Mouse (Mus musculus) midbrain, embryonic 12.5 days (tissue): Measurements from ENCODE around the gene Tspan9. TPM values are rescaled to one million over a fixed set of nuclear protein-coding genes. Genes with fewer than 3 reads are reported as not detected.
A peak's percentile ranks its signal among the peaks of the same experiment; 100 is the strongest.

ENCODE experiments used
- ATAC-seq: fragments of 200-750 bp; cut with Nextera tagmentation; 2 replicates; pipeline ENCODE4 v1.8.0; 2017; ENCODE audit warnings: low read depth, moderate TSS enrichment, moderate library complexity; ENCODE audit not compliant: low FRiP score
- H3K27ac ChIP-seq: fragments of 300-500 bp; sonication (generic); replicated peaks from 2 replicates; pipeline ENCODE4 v1.5.1; 2016; ENCODE audit warnings: mild to moderate bottlenecking
- H3K27me3 ChIP-seq: fragments of 300-500 bp; sonication (generic); 2 replicates; pipeline ENCODE4 v1.6.1; 2016; ENCODE audit warnings: mild to moderate bottlenecking
- H3K36me3 ChIP-seq: fragments of 300-500 bp; sonication (generic); 2 replicates; pipeline ENCODE4 v1.6.1; 2016
- H3K4me1 ChIP-seq: fragments of 300-500 bp; sonication (generic); 2 replicates; pipeline ENCODE4 v1.6.1; 2016
- H3K4me2 ChIP-seq: fragments of 300-500 bp; sonication (generic); replicated peaks from 2 replicates; pipeline ENCODE4 v1.6.1; 2016; ENCODE audit warnings: mild to moderate bottlenecking, moderate library complexity
- H3K4me3 ChIP-seq: fragments of 300-500 bp; sonication (generic); 2 replicates; pipeline ENCODE4 v1.5.1; 2016; ENCODE audit warnings: mild to moderate bottlenecking
- H3K9ac ChIP-seq: fragments of 300-500 bp; sonication (generic); replicated peaks from 2 replicates; pipeline ENCODE4 v1.6.1; 2016; ENCODE audit warnings: mild to moderate bottlenecking, moderate library complexity
- H3K9me3 ChIP-seq: fragments of 300-500 bp; sonication (generic); 2 replicates; pipeline ENCODE4 v1.6.1; 2016; ENCODE audit warnings: mild to moderate bottlenecking
- WGBS: fragments of 180-500 bp; shearing (Covaris S2); methylation state at CpG from one replicate; pipeline ENCODE4 v1.1.7; 2016; 5-methylcytosine and 5-hydroxymethylcytosine counted together
- polyA plus RNA-seq: library from polyadenylated mRNA; unstranded; fragments of >200 nt; fragmentation: Nextera tagmentation; extraction: Ambion mirVana; gene quantifications from 2 replicates; pipeline ENCODE4 v1.2.1, GENCODE M21; 2016

Tspan9 gene
- polyA plus RNA-seq, 1 experiment from 2014 or later, result 39.0 TPM

DNA sequence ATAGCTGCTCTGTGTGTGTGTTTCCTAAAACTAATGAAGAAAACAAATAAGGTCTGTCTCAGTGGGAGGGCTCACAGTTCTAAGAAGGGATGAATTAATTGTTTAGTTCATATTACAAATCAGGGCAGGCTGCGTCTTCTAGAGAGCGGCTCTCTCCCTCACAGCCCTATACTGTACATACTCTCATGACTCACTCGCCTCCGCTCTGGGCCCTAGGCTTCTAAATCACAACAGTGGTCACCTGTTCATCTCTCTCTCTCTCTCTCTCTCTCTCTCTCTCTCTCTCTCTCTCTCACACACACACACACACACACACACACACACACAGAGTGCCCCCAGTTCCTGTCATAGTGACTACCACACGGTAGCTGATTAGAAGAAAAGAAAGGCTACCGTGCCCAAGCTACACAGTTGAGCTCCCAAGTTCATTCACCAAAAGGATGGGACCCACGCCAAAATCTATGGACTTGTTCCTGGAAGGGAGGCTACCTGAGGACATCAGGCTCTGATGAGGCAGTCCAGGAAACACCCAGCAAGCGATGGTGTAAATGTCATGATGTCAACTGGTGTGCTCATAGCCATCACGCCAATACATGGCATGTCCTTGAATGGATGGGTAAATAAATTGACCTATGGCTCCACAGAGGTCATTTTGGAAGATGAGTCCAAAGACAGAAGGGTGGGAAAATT lies 104.2 kb downstream of the Tspan9 start:
- ATAC-seq, result no peak
- peaks cover 39% of the 10 kb centered on the region for H3K4me1 ChIP-seq
- H3K9ac ChIP-seq, result no peak overlapping the region
- H3K36me3 ChIP-seq, result no peaks in the 10 kb centered on the region
- H3K4me3 ChIP-seq, result no peak overlapping the region
- no peaks in the 10 kb centered on the region for H3K9me3 ChIP-seq
- no peak overlapping the region for H3K4me2 ChIP-seq
- no peak overlapping the region for H3K27ac ChIP-seq
- H3K27me3 ChIP-seq, result peaks cover 34% of the 10 kb centered on the region
- WGBS, result 88% methylated on average over 9 of the region's 9 CpGs

DNA sequence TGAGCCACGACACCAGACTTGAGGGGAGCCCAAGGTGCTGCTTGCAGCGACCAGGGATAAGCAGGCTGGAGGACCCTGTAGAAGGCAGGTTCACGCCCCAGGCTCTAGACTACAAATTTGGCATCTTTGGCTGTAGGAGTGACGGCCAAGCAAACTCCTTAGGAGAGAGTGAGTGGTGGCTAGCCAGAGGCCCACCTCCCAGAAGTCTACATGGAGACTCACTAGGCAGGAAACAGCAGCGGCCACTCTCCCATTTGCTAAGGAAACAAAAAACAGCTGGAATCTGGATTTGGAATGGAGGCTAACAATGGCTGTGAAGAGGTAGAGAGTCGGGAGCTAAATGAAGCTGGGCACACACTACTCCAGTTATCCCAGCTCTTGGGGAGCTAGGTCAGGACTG lies 104.8 kb downstream of the Tspan9 start:
- Histone ChIP-seq H3K4me1 (peaks cover 43% of the 10 kb centered on the region), H3K27ac (no peak overlapping the region)
- no peak for ATAC-seq

DNA sequence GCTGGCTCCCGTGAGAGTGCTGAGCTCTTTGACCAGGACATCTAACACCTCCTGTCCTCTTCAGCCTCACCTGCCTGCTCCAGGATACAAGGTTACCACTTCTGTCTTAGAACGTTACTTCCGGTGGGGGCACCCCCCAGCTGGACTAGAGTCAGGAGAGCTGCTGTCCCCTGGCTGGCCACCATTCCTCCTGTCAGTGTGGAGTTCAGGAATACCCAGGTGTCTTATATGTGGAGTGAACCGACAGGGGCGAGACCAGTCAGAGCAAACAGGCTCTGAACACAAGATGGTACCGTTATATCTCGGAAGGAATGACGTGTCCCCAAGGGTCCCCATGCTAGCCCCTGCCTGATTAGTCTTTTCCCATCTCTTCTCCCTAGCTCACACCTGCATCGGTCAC lies 106.8 kb downstream of the Tspan9 start:
- peaks cover 55% of the 10 kb centered on the region for H3K27me3 ChIP-seq
- no peaks in the 10 kb centered on the region for H3K9me3 ChIP-seq
- peaks cover 41% of the 10 kb centered on the region for H3K4me1 ChIP-seq
- no peak overlapping the region for H3K4me2 ChIP-seq
- H3K4me3 ChIP-seq, result no peak overlapping the region
- H3K27ac ChIP-seq, result no peak overlapping the region
- WGBS, result 81% methylated on average over 9 of the region's 9 CpGs
- ATAC-seq, result no peak
- H3K9ac ChIP-seq, result no peak overlapping the region
- no peaks in the 10 kb centered on the region for H3K36me3 ChIP-seq

More for the DNA sequence above, 104.8 kb downstream of the Tspan9 start:
- H3K4me2 ChIP-seq, result no peak overlapping the region
- no peaks in the 10 kb centered on the region for H3K36me3 ChIP-seq
- no peak overlapping the region for H3K9ac ChIP-seq
- 46% methylated on average over 6 of the region's 6 CpGs for WGBS
- no peaks in the 10 kb centered on the region for H3K9me3 ChIP-seq
- H3K27me3 ChIP-seq, result peaks cover 41% of the 10 kb centered on the region
- H3K4me3 ChIP-seq, result no peak overlapping the region

DNA sequence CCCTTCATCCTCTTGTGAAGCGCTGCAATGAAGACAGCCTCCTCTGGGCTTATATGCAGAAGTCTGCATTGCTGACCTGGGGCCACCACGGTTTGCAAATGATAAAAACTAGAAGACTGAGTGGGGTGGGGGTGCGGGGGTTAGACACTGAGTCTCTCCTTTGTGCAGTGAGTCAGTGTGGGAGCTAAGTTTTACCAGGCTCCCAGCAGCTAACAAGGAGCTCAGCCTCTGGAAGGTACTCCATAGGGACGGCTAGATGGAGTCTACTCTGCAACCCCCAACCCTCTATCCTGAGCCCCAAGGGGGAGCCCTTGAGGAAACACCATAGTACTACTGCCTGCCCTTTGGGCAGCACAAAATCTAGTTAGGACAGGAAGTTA lies 107.5 kb downstream of the Tspan9 start:
- Histone ChIP-seq H3K27ac (no peak overlapping the region), H3K4me2 (peak overlapping the region; percentile 96), H3K27me3 (peaks cover 57% of the 10 kb centered on the region), H3K4me1 (peaks cover 41% of the 10 kb centered on the region), H3K4me3 (peak overlapping the region; percentile 56), H3K9me3 (no peaks in the 10 kb centered on the region), H3K9ac (no peak overlapping the region), H3K36me3 (no peaks in the 10 kb centered on the region)
- WGBS, result 8% methylated on average over 4 of the region's 4 CpGs
- ATAC-seq, result peak; percentile 13; the same call in 1 of the 2 replicates

DNA sequence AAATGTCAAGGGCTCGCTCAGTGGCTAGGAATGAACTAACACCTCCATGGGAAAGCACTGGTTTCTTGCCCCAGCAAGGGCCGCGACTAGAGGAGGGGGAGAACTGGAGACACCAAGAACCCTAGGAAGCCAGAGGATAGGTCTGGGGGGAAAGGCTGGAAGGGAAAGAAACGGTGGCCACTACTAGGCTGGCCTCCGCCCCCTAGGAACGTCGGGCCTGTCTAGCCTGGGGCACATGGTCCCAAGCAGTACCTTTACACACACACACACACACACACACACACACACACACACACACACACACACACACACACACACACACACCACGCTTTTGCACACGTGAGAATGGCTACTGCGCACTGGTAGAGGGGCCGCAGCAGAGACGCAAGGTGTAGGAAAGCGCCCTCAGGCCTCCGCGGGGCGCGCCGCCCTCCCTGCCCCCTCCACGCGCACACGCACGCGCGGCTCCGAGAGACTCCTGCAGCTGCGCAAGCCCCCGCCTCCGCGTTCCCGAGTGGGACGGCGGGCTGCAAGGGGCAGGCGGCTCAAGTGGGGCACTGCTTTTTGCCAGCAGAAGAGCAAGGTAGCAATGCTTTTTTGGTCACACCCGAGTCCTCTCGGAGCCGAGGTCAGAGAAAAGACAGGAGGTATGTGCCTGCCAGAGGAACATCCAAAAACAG lies 108.0 kb downstream of the Tspan9 start:
- peak overlapping the region; percentile 96 for H3K4me2 ChIP-seq

DNA sequence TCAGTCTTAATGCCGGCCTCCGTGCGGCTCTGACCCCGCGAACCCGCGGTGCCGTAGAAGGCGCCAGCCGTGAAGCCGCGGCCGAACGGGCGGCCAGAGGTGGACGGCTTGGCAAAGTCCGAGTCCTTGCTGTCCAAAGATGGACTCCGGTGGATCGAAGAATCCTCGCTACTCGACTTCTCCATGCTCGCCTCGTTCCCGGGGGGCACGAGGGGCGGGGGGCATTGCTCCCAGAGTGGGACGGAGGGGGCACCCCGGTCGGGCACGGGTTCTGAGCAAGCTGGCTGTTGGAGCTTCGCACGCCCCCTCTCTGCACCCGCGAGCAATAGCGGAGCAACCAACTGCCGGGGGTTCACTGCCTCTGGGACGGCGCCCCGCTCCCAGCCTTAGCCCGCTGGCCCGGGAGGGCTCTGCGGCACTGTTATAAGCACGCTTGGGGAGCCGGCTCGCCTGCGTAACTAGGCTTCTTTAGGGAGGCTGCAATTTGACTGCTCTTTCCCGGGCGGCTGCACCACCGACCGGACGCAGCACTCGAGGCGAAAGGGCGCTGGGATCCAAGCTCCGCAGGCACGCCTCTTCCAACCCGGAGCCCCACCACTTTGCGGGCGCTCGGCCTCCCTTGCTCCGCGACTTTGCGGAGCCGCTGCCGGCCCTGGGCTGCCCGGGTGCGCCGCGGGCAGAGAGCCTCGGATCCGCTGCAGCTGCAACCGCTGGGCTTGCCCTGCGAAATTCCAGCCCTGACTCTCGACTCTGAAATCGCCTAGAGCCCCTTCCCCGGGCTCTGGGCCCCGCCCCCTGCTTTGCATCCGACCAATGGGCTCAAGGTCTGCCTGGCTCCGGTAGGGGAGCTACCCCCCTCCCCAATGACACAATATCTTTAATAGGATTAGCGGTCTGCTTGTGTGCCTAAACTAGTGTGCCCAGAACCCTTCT lies 108.8 kb downstream of the Tspan9 start:
- ATAC-seq, result peak; percentile 89
- H3K9me3 ChIP-seq, result no peaks in the 10 kb centered on the region
- H3K9ac ChIP-seq, result peak overlapping the region; percentile 66
- H3K27ac ChIP-seq, result peak overlapping the region; percentile 76
- H3K36me3 ChIP-seq, result no peaks in the 10 kb centered on the region
- peak overlapping the region; percentile 56 for H3K4me3 ChIP-seq
- H3K27me3 ChIP-seq, result peaks cover 57% of the 10 kb centered on the region
- peak overlapping the region; percentile 96 for H3K4me2 ChIP-seq
- peaks cover 41% of the 10 kb centered on the region for H3K4me1 ChIP-seq
- WGBS, result under 1% methylated on average over 79 of the region's 80 CpGs

More for the DNA sequence above, 108.0 kb downstream of the Tspan9 start:
- no peaks in the 10 kb centered on the region for H3K36me3 ChIP-seq
- peak overlapping the region; percentile 56 for H3K4me3 ChIP-seq
- peak; percentile 58 for ATAC-seq
- H3K4me1 ChIP-seq, result peaks cover 41% of the 10 kb centered on the region
- no peaks in the 10 kb centered on the region for H3K9me3 ChIP-seq
- WGBS, result under 1% methylated on average over 27 of the region's 36 CpGs
- peak overlapping the region; percentile 76 for H3K27ac ChIP-seq
- peak overlapping the region; percentile 66; the same call in 1 of the 2 replicates for H3K9ac ChIP-seq
- peaks cover 57% of the 10 kb centered on the region for H3K27me3 ChIP-seq

DNA sequence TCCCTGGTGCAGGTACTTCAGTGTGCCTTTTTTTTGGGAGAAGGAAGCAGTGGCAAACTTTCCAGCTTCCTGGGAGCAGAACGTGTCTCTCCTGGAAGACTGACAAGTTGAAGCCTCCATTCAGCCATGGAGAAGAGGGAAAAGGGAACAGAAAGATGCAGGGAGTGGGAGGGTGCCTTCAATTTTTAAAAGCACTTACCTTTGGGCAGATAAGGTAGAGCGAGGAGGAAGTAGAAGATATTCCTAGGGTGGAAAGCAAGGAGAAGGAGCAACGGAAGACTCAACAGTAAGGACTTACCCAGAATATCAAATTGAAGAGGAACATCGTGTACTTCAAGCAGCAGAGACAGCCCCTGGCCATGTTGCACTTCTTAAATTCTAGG lies 109.5 kb downstream of the Tspan9 start:
- H3K27ac ChIP-seq, result no peak overlapping the region
- ATAC-seq, result no peak
- peak overlapping the region; percentile 96 for H3K4me2 ChIP-seq
- peak overlapping the region; percentile 66 for H3K9ac ChIP-seq
- WGBS, result 5% methylated on average over 4 of the region's 4 CpGs
- peak overlapping the region; percentile 56 for H3K4me3 ChIP-seq
- no peaks in the 10 kb centered on the region for H3K36me3 ChIP-seq
- peaks cover 44% of the 10 kb centered on the region for H3K4me1 ChIP-seq
- H3K27me3 ChIP-seq, result peaks cover 57% of the 10 kb centered on the region
- no peaks in the 10 kb centered on the region for H3K9me3 ChIP-seq

DNA sequence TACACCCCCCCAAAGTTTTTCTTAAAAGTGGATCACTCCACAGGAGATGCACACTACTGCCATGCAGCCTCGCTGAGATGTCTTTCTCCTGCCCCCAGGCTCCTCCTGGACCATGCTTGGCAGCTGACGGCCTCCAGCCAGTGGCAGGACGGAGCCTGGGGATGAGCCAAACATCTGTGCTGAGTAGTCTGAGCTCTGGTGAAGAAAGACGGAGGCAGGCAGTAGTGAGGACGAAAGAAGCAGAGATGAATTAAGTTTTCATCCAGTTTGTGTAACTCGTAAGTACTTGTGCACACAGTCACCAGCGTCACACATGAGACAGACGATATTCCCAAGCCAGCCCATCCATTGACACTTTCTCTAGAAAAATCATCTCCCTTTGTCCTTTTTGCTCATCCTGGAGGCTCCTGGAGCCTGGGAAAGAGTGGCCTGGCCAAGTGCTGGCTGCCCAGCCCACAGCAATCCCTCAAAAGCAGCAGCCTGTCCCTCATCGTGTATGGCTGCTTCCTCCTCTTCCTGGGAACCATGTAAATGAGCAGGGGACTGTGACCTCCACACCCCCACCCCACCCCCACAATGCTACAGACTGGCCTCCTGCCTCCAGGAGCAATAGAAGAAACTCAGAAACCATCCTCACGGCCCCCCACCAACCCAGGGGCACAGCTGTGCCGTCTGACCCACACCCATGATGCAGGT lies 110.1 kb downstream of the Tspan9 start:
- Histone ChIP-seq H3K4me2 (peak overlapping the region; percentile 96), H3K9me3 (no peaks in the 10 kb centered on the region), H3K9ac (no peak overlapping the region), H3K36me3 (no peaks in the 10 kb centered on the region), H3K4me3 (peak overlapping the region; percentile 56; the same call in 1 of the 2 replicates), H3K27me3 (peaks cover 52% of the 10 kb centered on the region), H3K4me1 (peaks cover 45% of the 10 kb centered on the region), H3K27ac (no peak overlapping the region)
- WGBS, result 30% methylated on average over 11 of the region's 11 CpGs
- no peak for ATAC-seq

DNA sequence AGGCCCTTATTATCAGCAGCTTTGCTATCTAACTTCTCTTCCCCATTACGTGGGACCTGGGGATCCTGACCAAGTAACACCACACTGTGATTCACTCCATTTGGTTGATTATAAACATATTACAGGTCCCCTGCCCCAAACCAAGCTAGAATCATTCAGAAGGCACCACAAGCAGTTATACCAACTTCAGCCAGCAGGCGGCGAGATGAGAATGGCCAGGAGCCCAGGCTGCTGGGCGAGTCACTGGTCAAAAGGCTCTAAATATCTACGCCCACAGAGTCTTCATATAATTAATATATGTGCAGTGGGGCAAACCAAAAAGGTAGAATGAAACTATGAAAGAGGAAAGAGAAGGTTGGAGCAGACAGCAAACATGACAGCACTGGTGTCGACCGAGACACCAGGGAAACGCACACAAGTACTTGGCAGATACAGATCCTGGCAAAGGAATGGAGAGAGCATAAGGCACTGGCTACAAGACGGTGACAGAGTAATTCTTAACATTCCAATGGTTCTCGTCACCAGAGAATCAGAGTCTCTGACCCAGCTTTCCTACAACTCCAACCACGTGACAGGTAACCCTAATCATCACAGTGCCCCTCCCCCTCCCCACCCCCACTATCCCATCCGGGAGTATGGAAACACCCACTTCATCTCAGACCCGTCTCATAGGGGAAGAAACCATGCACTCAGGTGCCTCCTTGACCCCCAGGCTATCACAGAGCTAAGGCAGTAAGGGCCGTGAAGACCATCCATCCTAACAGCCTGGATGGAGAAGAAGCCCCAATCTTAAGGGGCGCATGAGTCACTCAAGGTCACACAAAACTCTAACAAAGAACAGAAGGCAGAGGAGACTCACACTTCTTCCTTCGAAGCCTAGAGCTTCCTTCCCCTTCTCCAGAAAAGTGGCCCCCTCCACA lies 110.9 kb downstream of the Tspan9 start:
- Histone ChIP-seq H3K27ac (no peak overlapping the region), H3K4me2 (peak overlapping the region; percentile 1; the same call in 1 of the 2 replicates), H3K36me3 (no peaks in the 10 kb centered on the region), H3K4me3 (no peak overlapping the region), H3K9me3 (no peaks in the 10 kb centered on the region), H3K4me1 (peaks cover 48% of the 10 kb centered on the region), H3K27me3 (peaks cover 47% of the 10 kb centered on the region), H3K9ac (no peak overlapping the region)
- 38% methylated on average over 16 of the region's 16 CpGs for WGBS
- no peak for ATAC-seq

DNA sequence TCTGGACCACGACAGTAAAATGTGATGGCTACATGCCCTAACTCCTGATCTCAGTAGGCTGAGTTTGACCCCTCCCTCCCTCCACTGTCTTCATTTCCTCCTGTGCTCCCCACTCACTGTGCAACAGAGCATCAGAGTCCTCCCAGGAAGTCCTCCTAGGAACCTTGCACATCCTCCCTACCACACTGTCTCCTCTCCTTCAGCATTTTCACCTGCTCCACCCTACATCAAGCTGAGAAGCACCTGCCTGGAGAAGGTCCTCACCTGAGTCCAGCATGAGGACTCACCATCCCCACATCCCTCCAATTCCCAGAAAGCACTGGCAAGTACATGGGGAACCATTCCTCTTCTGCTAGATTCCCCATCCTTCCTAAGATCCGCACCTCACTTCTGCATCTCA lies 111.8 kb downstream of the Tspan9 start:
- Histone ChIP-seq H3K9me3 (no peaks in the 10 kb centered on the region), H3K27me3 (peaks cover 37% of the 10 kb centered on the region), H3K4me1 (peaks cover 48% of the 10 kb centered on the region), H3K9ac (no peak overlapping the region), H3K4me3 (no peak overlapping the region), H3K4me2 (no peak overlapping the region), H3K36me3 (no peaks in the 10 kb centered on the region), H3K27ac (no peak overlapping the region)
- 65% methylated on average over 2 of the region's 2 CpGs for WGBS
- ATAC-seq, result no peak
